Mouse (Mus musculus) layer of hippocampus, postnatal 14 days (tissue): ENCODE results near the gene Dse. TPM values are rescaled to one million over a fixed set of nuclear protein-coding genes. Genes with fewer than 3 reads are reported as not detected.
"Not testable (repeated sequence)": the region's sequence is repeated elsewhere in the genome, so short reads cannot be mapped to it uniquely, and the experiment has no call there.

Experiments used
- DNase-seq, 2 experiments: peaks; one replicate each; pipeline ENCODE4 v3.0.0; 2021 to 2022; ENCODE audit warnings: low spot score in 2 of 2, mixed read lengths in 1 of 2
- long read RNA-seq, 2 experiments: library from polyadenylated mRNA; stranded (forward); transcript quantifications; one replicate each; pipeline ENCODE4 v2.0.0; 2021
- total RNA-seq, 2 experiments: library from RNA; stranded (reverse); gene quantifications; 2 replicates each; pipeline ENCODE4 v1.2.3; 2021

Dse gene
- 1 to 10 TPM; 6.9 to 9.7 TPM for total RNA-seq
- long read RNA-seq, experiment 1, full-length matches to known transcripts: 2 of 3 reads
- long read RNA-seq, experiment 1, partial matches to known transcripts: 0 of 3 reads
- long read RNA-seq, experiment 1, other reads (novel, unspliced or antisense): 1 of 3 reads
- long read RNA-seq, experiment 2, full-length matches to known transcripts: 2 of 7 reads
- long read RNA-seq, experiment 2, partial matches to known transcripts: 0 of 7 reads
- long read RNA-seq, experiment 2, other reads (novel, unspliced or antisense): 5 of 7 reads

GRCm38 (mm10) chr10:34207503-34207850 is at the start of gene Dse:
Dse (minus strand) TSS chr10:34207715.
- peak in 1 of 2 experiments; percentile 13 for DNase-seq

DNA sequence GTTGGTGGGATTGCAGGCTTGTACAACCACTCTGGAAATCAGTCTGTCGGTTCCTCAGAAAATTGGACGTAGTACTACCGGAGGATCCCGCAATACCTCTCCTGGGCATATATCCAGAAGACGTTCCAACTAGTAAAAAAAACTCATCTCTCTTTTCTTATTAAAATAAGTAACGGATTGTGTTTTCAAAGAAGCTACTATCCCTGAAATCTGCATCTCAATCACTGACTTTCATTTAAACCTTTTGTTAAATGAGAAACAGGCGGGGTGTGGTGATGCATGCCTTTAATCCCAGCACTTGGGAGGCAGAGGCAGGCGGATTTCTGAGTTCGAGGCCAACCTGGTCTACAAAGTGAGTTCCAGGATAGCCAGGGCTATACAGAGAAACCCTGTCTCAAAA is 45.3 kb upstream of the Dse start:
- DNase-seq: not testable (repeated sequence)

DNA sequence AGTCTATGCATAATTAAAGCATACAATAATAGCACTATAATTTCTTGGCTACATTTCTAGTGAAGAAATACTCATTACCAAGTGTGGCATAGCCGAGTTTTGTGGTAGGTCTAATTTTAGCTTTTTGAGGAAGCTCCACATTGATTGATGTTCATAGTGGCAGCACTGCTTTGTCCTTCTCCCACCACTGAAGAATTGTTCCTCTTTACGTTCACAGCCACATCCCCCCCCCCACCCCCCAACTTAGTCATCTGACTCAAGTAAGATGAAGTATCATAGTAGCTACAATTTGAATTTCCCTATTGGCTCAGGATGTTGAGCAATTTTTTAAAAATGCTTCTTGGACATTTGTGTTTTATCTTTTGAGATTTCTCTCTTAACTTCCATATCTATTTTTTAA is 42.1 kb upstream of the Dse start:
- DNase-seq: no peak

DNA sequence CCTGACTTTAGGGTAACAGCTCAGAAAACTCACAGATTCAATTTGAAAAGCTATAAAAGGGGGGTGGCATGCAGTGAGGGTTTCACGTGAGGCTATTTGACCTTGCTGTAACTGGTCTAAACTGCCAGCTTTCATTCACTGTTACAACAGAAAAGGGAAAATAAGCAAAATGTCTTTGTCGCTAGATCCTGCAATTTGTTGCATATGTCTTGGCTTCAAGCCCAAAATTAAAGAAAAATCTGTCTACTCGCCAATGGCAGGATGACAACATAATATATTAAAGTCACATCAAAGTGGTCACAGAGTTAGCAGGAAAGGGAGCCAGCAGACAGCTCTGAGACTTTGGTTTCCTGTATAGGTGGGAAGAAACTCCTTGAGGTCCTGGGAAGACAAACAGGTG is 40.2 kb upstream of the Dse start:
- DNase-seq: no peak

DNA sequence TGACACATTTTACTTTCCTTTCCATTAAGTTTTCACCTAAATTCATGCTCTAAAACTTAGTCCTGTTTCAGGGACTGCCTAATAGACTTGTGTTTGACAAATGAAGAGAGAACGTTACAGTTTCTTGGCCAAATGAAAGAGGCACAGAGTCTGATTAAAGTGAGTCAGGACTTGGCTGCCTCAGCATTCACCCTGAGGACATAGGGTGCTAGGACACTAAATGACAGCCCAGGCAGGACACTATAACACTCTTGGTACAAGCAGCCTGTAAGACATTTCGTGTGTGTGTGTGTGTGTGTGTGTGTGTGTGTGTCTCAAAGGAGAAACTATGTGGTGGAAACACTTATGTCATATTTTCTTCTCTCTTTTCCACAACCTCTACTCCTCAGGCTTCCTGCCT is 38.6 kb upstream of the Dse start:
- DNase-seq: no peak

DNA sequence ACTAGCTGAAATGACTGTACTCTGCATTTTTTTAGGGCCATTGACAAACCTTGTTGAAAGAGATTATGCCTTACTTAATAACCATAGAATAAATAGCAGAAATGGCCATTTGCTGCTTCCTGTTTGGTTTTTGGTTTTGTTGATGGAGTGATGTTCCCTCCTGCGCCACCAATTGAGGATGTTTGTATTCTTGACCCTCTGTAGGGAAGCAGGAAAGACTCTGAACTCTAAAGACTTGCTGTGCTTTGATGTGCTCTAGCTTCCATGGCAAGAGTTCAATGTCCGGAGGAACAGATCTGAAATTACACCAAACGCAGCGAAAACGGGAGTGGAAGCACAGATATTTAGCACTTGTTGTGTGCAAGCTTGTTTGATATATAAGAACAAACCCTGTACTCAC is 37.2 kb upstream of the Dse start:
- no peak for DNase-seq

DNA sequence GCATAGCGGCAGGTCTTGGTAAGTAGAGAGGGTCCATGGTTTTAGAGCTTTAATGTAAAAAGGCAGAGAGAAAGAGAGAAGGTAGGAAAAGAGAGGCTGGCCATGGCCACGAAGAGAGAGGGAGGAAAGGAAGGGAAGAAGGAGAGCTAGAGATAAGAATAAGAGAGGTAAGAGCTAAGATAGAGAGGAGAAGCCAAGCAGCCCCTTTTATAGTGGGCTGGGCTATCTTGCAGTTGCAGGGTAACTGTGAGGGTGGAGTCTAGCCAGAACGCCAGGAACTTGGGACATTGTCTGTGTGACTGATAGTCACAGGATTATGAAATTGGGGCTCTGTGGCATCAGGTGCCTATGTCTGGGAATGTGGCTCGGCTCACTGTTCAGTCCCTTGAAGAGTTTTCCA is 31.0 kb upstream of the Dse start:
- DNase-seq: no peak

DNA sequence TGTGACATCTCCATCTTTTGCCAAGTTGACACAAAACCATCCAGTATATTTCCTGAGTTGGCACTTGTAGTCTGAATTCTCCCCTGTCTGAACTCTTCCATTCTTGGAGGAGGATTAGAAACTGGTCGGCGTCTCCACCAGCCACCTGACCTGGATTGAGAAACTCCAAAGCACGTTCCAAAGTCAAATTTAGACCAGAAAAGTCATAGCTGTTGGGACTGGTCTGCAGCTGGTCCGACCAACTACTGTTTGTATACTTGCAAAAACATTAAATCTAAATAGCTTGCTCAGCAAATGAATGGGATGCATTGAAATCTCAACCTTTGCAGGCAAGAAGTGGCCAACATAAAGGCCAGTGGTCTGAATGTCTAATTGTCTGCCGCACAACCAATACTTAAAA is 29.1 kb upstream of the Dse start:
- no peak for DNase-seq

DNA sequence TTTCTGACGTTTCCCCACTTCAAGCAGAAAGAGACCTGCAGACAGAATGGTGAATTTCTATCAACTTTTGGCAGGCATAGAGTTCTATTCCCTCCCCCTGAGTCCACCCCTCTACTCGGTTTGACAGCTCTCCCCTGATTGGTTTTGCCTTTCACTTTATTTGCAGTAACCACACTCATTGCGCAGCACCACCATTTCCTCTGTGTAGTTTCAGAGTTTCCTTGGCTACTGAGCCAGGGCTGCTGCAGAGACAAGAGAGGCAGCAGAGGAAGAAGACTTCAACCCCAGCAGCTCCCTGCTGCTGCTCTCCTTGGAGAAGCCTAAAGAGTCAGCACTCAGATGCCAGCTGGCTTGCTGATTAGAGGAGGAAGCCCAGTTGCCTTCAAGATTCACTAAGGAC is 27.9 kb upstream of the Dse start:
- no peak for DNase-seq

DNA sequence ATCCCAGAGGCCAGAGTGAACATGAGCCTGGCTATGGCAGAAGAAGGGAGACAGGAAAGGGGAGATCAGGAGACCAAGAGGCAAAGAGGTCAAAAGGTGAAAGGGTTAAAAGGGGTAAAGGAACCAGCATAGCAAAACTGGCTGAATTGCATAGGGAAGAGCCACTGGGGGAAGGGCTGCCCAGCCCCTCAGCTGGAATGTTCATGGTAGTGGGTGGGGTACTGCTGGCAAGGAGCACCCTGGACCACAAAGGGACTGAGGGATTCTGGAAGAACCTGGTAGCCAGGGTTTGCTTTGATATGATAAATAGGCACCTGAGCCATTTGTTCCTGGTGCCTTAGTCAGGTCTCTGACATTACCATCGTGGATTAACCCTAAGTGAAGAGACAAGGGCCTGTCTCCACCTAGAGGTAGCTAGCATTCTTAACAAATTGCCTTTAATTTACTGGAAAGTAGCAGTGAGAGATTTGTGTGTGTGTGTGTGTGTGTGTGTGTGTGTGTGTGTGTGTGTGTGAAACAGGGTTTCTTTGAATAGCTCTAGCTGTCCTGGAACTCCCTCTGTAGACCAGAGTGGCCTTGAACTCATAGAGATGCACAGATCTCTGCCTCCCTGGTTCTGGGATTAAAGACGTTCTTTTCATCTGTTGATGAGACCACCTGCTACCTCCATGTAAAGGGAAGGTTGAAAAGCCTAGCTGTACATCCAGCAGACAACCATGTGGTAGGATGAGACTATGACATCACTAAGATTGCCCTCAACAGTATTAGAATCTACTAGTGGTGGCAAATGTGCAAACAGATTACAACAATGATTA is 26.6 kb upstream of the Dse start:
- DNase-seq: no peak

DNA sequence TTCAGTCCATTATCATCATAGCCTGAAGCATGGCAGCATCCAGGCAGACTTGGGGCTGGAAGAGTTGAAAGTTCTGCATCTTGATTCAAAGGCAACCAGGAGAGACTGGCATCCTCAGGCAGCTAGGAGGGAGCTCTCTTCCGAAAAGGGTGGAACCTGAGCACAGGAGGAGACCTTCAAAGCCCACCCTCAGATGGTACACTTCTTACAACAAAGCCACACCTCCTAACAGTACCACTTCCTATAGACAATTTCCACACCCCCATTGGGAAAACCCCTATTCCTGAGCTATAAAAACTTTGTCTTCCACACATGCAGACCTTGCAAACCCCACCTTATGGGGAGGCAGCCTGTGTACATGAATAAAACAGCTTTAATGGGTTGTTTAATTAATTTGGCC is 25.9 kb upstream of the Dse start:
- no peak for DNase-seq

DNA sequence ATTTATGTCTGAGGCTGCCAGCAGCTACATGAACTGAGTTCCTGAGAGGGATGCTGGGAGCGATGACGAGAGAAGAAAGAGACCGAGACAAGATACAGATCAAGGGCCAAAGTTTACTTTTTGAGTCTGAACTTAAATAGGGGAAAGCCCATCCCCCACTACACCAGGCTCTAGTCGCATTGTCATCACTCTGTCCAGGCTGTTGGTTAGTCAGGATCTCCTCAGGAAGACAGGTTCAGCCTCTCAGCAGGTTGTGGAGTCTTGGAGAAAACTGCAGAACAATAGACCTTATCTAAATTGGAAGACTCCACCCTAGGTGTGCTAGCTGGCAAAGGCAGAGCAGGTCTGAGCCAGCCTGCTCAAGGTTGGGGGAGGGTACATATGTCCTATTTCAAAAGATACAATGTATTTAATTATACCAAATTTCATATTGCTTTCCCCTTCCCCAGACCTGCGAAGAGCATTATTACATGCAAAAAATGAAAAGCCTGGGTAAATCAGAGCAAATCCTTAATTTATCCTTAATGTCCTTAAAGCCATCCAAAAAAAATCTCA is 22.7 kb upstream of the Dse start:
- DNase-seq: no peak

DNA sequence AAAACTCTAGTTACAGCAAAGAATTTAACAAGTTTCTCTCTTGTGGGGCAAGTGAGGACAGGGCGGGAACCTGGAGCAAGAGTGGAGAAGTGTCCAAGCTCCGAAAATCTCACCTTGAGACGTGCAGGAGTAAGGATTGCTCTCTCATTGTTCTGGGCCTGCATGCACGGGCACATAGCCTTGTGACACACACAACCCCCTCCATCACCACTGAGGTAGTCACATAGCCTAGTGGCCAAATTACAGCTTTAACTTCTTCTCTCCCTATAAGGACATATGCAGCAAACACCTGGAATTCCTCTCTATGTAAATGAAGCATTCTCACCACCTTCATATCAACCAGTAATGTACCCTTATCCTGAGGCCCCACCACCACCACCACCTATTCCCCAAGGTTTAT is 22.0 kb upstream of the Dse start:
- DNase-seq: no peak

GRCm38 (mm10) chr10:34223660-34224059 is 16.1 kb upstream of the Dse start:
- no peak for DNase-seq

DNA sequence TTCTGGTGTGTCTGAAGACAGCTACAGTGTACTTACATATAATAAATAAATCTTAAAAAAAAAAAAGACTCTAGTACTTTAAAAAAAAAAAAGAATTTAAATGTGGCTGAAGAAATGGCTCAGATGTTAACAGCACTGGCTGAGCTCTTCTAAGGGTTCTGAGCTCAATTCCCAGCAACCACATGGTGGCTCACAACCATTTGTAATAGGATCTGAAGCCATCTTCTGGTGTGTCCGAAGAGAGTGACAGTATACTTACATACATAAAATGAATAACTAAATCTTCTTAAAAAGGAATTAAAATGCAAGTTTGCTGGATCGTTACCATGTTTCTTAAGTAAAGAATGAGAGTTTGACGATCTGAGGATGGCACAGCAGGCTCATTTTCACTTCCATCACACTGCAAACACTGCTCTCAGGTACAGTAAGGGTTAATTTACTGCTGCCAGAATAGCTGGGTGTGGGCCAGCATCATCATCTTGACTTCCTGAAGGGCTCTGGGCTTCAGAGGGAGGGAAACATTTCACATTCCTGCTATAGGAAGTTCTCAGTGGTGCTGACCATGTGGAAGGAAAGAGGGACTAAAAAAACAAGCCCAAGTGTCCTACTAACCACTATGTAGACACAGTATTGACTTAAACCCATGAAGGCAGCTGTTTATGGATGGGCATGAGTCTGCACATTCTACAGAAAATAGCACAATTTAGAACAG is 14.6 kb upstream of the Dse start:
- no peak for DNase-seq

GRCm38 (mm10) chr10:34218191-34218590 is 10.7 kb upstream of the Dse start:
- no peak for DNase-seq

- no peak for DNase-seq
These were observed 8.2 kb upstream of the Dse start for GRCm38 (mm10) chr10:34215667-34216066.

- DNase-seq: no peak
These were observed 2.4 kb upstream of the Dse start for GRCm38 (mm10) chr10:34209951-34210350.

DNA sequence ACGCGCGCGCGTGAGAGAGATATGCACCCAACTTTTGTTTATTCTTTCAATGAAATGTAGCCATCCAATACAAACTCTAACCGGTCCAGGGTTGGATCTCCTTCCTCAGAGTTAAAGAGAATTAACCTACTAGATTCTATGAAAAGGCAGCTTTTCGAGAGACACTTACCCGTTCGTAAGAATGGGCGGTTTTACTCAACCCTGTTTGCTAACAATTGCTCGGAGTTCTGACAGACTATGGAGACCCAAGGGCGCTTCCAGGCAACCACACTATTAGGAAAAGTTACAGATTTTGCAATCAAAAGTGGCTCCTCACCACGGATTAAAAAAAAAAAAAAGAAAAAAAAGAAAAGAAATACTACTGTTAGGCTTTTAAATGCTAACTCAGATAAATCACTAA is 516 bp upstream of the Dse start:
- DNase-seq: no peak

- DNase-seq: peak; percentile 41 to 55
These were observed 572 bp downstream of the Dse start for GRCm38 (mm10) chr10:34206783-34207502.

DNA sequence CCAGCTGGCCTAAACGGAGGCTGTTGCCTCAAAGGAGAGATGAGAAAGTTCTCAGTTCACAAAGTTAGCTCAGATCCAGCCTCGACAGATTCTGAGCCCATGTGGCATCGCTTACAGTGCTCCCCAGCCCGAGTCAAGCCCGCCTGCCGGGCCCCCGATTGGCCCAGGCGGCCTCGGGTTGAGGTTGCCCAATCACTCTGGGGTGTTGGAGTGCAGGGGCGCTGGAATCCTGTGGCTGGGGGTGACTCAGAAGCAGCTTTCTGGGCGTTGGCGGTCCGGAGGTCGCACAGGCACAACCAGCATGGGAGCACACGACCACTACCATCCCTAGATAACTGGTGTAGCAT is 1.1 kb downstream of the Dse start:
- peak; percentile 10 to 22 for DNase-seq
